Mouse (Mus musculus) c-Kit-positive CD71-negative TER-119-negative erythroid progenitor cells, embryonic 14.5 days (primary cell): Measurements from ENCODE around the gene Cdhr4.
"Not testable (repeated sequence)": the region's sequence is repeated elsewhere in the genome, so short reads cannot be mapped to it uniquely, and the experiment has no call there.

ENCODE experiments used
- DNase-seq: peaks from one replicate; pipeline ENCODE4 v3.0.0-alpha.2; 2013; ENCODE audit warnings: low read depth

Cdhr4 gene

DNA sequence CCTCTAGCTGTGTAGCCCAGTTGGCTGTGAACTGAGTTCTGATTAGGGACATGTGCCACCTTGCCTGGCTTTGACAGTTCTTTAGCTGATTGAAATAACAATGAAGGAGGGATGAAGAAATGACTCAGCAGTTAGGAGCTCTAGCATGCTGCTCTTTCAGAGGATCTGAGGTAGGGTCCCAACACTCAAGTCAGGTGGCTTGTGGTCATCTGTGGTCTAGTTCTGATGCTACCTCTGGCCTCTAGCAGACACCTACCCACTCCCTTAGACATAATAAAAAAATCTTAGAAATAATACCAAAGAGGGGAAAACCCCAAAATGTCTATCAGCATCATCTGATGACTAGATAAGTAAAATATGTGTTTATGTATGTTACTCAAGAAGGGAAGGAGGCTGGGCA is 18.1 kb downstream of the Cdhr4 start:
- no peak for DNase-seq

DNA sequence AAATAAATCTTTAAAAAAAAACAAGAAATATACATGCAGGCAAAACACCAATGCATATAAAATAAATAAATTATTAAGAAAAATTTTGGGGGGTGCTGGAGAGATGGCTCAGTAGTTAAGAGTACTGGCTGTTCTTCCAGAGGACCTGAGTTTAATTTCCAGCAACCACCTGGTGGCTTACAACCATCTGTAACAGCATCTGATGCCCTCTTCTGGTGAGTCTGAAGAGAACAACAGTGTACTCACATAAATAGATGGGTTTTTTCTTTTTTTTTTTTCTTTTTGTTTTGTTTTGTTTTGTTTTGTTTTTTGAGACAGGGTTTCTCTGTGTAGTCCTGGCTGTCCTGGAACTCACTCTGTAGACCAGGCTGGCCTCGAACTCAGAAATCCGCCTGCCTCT is 21.3 kb downstream of the Cdhr4 start:
- DNase-seq: not testable (repeated sequence)

DNA sequence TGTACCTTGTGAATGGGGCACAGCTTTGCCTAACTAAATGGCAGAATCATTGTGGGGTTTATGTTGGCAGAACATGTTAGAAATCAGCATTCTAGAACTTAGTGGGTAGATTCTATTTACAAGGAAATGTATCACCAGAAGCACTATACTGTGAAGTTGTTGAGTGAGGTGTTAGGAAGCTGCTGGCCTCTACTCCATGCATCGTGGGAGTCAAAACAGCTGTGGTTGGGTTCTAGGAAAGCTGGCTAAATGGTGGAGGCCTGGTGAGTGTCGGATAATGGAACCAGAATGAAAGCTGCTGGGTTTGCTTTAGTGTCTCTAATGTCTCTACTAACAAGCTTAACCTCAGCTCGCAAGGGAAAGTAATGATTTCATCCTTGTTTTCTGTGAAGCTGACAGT is 24.8 kb downstream of the Cdhr4 start:
- DNase-seq: no peak

DNA sequence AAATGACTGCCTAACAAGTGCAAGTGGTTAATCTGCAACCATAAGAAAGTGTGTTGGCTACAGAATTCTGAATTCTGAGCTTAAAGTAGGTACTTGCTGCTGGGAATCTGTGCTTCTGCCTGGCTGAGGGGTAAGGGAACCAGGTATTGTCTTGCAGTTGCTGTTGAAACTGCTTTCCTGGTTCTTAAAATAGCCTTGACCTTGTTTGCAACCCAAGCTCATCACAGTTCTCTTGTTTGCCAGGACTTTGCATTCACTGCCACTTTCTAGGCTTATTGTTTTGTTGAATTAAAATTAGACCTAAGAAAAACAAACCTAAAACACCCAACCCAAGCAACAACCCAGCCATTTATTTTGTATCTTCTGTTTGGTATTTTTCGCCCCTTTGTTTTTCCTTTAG is 28.4 kb downstream of the Cdhr4 start:
- DNase-seq: no peak

DNA sequence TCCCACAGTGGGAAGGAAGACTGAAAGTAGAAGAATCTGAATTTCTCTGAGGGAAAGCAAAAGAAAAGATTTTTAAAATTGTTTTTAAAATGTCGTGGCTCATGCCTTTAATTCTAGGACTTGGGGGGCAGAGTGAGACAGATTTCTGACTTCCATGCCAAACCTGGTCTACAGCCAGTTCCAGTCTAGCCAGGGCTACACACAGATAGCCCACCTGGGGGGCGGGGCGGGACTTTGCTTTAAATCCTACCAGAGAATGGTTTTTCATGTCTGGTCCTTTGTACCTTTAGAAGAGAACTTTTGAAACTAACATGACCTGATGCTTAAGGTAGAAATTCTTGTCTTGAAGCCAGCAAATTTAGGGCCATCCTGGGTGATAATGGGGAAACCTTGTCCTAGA is 30.9 kb downstream of the Cdhr4 start:
- DNase-seq: no peak

DNA sequence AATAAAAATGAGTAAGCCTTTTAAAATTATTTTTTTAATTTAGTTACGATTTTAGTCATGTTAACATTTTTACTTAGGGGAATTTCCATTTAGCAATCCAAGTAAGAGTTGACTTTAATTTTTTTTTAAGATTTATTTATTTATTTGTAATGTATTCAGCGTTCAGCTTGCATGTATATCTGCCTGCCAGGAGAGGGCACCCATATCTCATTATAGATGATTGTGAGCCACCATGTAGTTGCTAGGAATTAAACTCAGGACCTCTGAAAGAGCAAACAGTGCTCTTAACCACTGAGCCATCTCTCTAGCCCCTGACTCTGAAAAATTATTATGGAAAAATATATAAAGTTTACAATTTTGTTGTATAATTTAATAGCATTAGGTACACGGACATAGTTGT is 34.3 kb downstream of the Cdhr4 start:
- no peak for DNase-seq

DNA sequence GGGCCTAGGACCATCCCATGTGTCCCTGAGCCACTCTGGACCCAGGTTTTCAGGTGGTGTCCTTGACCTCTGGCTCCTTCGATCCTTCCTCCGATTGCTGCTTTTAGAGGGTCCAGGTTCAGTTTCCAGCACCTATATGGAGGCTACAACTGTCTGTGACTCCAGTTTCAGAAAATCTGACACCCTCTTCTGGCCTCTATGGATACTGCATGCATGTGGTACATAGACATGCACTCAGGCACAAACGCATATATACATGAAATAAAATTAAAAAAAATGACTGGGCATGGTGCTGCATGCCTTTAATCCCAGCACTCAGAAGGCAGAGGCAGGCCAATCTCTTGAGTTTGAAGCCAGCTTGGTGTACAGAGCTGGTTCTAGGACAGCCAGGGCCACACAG is 35.6 kb downstream of the Cdhr4 start:
- no peak for DNase-seq

DNA sequence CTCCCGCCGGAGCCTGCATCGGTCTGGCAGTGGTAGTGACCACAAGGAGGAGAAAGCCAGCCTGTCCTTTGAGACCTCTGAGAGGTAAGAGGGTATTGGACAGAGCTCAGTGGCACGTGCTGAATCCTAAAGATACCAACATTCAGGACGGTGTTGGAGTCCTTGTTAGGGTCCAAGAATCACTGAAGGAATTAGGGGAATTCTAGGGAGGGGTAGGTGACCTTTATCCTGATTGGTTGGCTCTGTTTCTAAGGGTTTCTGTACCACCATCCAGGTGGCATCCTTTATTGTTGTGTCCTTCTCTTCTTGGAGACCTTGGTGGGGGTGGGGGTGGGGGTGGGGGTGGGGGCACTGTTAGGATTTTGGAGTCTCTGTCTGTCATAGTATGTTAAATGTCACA is 39.8 kb downstream of the Cdhr4 start:
- no peak for DNase-seq

DNA sequence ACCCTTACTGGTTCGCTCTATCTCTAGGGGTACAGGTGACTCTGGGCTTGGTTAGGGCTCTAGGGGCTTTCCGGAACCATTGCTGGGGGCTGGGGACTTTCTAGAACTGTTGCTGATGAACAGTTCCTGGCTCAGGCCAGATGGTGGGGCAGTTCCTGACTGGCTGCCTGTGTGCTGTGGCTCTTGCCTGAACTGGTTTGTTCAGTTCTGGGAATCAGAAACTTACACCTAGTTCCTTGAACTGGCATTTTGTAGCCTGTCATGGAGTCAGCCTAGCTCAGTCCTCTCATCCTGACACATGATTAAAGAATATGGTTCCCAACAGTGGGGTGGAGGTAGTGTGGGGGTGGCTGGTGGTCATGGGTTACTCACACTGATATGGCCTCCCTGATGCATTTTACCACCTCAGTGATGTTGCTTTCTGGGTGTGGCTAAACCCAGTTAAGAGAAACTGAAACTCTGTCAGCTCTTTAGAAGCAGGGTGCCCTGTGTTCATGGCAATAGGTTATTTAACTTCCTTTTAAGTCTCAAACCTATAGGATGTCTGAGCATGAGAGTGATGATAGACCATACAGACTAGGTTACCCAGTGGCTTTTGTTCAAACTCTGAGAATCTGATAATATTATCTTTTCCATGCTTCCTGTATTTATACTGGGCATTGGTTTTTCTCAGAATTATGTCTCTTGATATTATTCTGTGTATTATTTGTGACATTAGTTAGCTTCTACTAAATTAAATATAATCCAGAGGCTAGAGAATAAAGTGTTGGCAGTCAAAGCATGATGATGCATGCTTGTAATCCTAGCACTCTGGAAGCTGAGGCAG is 43.2 kb downstream of the Cdhr4 start:
- no peak for DNase-seq

DNA sequence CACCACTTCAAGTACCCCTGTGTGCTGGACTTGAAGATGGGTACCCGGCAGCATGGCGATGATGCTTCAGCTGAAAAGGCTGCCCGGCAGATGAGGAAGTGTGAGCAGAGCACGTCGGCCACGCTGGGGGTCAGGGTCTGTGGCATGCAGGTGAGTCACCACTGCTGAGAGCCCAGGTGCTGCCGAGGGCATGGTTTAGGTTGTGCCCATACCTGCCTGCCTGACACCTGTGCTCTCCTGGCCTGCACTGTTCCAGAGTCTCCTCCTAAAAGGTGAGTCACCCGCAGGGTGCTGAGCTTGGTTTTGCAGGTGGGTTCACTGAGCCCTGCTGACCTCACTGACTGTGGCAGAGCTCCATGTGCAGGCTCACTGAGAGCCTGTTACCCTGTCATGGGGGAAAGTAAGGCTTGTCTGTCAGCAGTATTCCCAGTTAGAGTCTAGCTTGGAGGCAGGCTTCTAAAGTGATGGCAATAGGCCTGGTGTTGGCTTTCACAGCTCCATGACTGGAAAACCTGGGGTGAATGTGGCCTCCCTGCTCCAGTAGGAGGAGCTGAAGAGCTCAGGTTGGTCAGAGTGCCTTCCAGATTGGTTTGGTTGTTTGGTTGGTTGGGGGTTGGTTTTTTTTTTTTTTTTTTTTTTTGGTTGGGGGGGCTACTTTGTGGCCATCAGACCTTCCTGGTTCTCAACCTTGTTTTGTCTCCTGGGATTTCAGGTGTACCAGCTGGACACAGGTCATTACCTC is 52.6 kb downstream of the Cdhr4 start:
- DNase-seq: no peak

DNA sequence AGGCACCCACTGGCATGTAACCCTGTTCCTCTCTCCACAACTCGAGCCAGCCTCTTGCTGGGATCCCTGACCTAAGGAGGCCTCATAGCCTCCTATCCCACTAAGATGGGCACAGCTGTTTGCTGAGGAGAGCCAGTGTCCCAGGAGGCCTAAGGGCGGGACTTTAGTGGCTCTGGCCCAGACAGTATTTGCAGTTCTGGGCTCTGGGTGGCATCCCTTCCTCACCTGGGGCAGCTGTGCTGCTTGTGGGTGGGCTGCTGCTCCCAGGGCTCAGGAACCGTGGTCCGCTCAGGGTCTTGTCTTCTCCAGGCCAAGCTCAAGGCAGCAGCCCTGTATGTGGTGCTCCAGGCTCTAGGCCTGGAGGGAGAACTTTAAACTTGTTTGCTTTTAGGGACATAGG is 54.3 kb downstream of the Cdhr4 start:
- DNase-seq: no peak

DNA sequence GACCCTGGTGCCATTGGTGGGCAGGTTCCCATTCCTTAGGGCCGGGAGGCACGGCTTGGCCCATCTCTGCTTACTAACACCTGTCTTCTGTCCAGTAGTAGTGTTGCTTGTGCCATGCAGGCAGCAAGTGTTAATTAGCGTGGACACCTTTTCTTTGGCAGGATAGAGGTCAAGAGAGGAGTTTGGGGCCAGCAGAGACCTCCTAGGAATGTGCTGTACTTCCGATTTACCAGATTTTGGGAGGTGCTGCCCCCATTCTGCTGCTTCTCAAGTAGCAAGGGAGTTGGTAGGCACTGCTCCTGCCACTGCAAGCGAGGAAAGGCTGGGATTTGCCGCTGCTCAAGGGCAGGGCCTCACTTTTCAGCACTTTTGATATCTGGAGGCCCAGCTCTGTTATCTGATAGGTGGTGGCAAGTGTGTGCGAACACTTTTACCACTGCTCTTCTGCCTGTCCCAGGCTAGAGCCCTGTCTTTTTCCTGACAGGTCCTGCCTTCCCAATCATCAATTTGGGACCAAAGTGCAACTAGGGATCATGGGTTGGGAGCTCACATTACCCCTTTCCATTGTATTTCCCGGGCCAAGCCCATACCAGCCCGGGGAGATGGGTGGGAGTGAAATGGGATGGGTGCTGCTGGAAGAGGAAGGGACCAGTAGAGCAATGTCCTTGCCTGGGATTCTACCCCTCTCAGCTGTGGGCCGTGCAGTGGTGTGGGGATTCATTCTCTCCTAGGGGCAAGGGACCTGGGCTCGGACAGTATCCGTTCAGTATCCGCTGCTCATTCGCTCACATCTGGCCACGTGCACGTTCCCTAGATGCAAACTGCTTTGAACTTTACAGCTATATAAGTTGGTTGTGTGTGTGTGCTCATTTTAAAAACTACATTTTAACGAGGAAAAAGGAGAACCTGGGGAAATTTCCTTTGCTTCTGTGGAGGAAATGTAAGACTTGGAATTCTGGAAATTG is 55.6 kb downstream of the Cdhr4 start:
- no peak for DNase-seq

DNA sequence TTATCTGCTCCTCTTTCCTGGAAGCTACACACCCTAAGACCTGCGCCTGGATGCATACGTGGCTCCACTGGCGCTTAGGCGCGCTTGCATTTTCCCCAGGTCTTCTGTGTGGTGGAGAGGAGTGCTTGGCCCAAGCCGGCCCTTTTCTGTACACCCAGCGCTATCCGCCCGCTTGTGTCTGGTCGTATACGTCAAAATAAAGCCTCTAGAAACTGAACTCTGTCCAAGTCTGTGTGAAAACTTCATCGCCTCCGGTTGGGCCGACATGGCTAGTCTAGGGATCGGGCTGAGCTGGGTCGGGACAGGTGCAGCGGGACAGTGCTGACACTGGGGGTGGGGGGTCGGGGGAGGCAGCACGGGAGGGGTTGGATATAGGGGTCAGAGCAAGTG is 56.3 kb downstream of the Cdhr4 start:
- DNase-seq: no peak

DNA sequence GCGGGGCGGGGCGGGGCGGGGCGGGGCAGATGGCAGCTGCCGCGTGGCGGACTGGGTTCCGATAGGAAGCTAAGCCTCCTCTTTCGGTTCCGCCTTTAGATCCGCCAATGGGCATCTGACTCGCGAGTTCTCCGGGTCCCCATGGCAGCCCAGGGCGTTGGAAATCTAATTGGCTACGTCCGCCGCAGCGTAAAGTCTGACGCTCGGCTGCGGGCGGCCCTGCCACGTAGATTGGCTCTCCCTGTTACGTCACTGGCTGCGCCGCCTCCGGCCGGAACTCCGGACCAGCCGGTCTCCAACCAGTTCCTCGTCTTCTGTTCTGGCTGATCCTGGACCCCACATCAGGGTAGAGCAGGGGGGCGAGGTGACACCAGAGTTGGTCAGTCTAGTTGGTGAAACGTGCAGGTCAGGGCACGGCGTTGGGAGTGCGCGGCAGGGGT is 56.7 kb downstream of the Cdhr4 start, which contains the start of gene Gmppb:
Gene Gmppb (plus strand): TSS at position 227 of the 440 bp plus-strand sequence.
- DNase-seq: peak; percentile 95
